Mouse (Mus musculus) left cerebral cortex, adult 18-20 months (tissue): ENCODE data around the gene Ube2dnl2. TPM values are rescaled to one million over a fixed set of nuclear protein-coding genes. Genes with fewer than 3 reads are reported as not detected.

Source experiments
- DNase-seq, 2 experiments: peaks; one replicate each; pipeline ENCODE4 v3.0.0; 2021 to 2022; ENCODE audit warnings: low spot score in 2 of 2, mixed read lengths in 1 of 2
- long read RNA-seq, 2 experiments: library from polyadenylated mRNA; stranded (forward); transcript quantifications; one replicate each; pipeline ENCODE4 v2.0.0; 2021
- total RNA-seq, 2 experiments: library from RNA; stranded (reverse); gene quantifications; 2 replicates each; pipeline ENCODE4 v1.2.3; 2021

Gene Ube2dnl2
- not detected for total RNA-seq
- long read RNA-seq, experiment 1: 0 reads
- long read RNA-seq, experiment 2: 0 reads

- DNase-seq: no peak
Observed at GRCm38 (mm10) chrX:114907282-114907681, at the start of gene Ube2dnl2. Gene Ube2dnl2 (plus strand): TSS chrX:114907582.

- DNase-seq: no peak
Observed at GRCm38 (mm10) chrX:114895489-114895888, 11.9 kb upstream of the Ube2dnl2 start.

- DNase-seq: no peak
Observed at GRCm38 (mm10) chrX:114897506-114897905, 9.9 kb upstream of the Ube2dnl2 start.

GRCm38 (mm10) chrX:114903391-114903790 lies 4.0 kb upstream of the Ube2dnl2 start:
- DNase-seq: no peak

GRCm38 (mm10) chrX:114904712-114905111 lies 2.7 kb upstream of the Ube2dnl2 start, which contains the start of gene Ube2dnl1:
Gene Ube2dnl1 (plus strand): TSS chrX:114905012.
- DNase-seq: no peak

- no peak for DNase-seq
Observed at GRCm38 (mm10) chrX:114955066-114955465, 47.7 kb downstream of the Ube2dnl2 start.

Other genes starting within 250 kb of the Ube2dnl2 start
- not detected for gene Ube2dnl1, start 2.6 kb upstream of the Ube2dnl2 start, total RNA-seq